Mouse (Mus musculus): ENCODE measurements at regions not wholly inside any gene's neighbourhood (a gene's known extent, or its start where the extent isn't known, plus 50 kb on each side); places are given as distances from the start of the nearest gene placed in this dataset.

DNA sequence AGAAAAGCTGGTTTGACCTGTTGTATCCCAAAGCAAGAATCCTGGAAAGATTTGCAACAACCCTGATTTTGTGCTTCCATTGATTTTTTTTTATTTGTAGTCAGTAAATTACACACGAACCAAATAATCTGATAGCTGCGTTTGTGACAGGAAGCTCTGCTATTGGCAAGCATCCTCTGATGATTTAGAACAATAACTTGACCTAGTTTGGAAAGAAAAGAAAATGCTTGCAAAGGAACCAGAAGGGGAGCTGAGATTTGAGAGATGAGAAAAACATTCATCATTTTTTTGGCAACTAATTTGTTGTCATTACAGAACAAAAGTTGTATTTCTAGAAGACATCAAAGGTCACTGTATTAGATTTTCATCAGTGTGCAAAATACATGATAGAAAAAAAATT is 140.9 kb upstream of the B430218F22Rik start:
- no peak for TF ChIP-seq NRF1 (IDR thresholded peaks at IDR 0.05; ENCODE audit: low read depth, low read length)
- TF ChIP-seq MAFK (IDR thresholded peaks at IDR 0.05; ENCODE audit: insufficient replicate concordance, low read length) = no peak
- no peak for TF ChIP-seq RCOR1 (conservative IDR thresholded peaks at IDR 0.05; ENCODE audit: low read depth, low read length)
- no peak for TF ChIP-seq CTCF (conservative IDR thresholded peaks at IDR 0.05 in 1 of 2, IDR thresholded peaks at IDR 0.05 in 1 of 2; ENCODE audit: low read depth in 2 of 2, low read length in 2 of 2)
- no peak for TF ChIP-seq POLR2A (IDR thresholded peaks at IDR 0.05; ENCODE audit: low read depth, low read length)
- no peak for TF ChIP-seq UBTF (IDR thresholded peaks at IDR 0.05; ENCODE audit: low read depth, low read length)
- TF ChIP-seq MYC (IDR thresholded peaks at IDR 0.05; ENCODE audit: low read depth, low read length) = no peak
- no peak for TF ChIP-seq ELF1 (IDR thresholded peaks at IDR 0.05; ENCODE audit: low read depth, low read length)
